Mouse (Mus musculus) monocyte, adult 5-6 weeks (primary cell): ENCODE data around the gene Kalrn. TPM values are rescaled to one million over a fixed set of nuclear protein-coding genes. Genes with fewer than 3 reads are reported as not detected.

ENCODE experiments used
- ATAC-seq: fragments of 153-309, 156-312 bp; replicated peaks from 2 replicates; pipeline ENCODE4 v1.8.0; 2017; ENCODE audit warnings: mild to moderate bottlenecking; ENCODE audit not compliant: low TSS enrichment, insufficient number of reproducible peaks, severe bottlenecking, poor library complexity, low FRiP score
- total RNA-seq: library from RNA; stranded (forward); fragments of 200-1000, 200-491, 200-594 nt; gene quantifications from 3 replicates; pipeline ENCODE4 v1.2.3, GENCODE M21; 2017

Kalrn gene
- total RNA-seq, 1 experiment from 2014 or later, result 1.7 TPM

DNA sequence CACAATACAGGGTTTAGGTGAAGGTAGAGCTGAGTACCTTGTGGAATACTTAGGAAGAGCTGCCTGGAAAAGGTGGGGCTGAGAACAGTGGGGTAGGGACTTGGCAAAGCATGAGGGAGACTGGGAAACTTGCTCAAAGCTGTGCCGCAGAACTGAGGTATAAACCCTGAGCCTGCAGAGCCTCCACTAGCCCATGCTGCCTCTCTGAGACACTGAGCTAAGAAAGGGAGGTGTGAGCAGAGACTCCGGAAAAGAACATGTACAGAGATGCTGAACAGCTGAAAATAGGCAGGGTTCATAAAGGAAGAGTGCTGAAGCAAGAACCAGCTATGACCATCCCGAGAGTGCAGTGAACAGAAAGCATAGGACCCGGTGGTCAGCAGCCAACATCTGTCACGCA lies 103.0 kb downstream of the Kalrn start:
- no peak for ATAC-seq

DNA sequence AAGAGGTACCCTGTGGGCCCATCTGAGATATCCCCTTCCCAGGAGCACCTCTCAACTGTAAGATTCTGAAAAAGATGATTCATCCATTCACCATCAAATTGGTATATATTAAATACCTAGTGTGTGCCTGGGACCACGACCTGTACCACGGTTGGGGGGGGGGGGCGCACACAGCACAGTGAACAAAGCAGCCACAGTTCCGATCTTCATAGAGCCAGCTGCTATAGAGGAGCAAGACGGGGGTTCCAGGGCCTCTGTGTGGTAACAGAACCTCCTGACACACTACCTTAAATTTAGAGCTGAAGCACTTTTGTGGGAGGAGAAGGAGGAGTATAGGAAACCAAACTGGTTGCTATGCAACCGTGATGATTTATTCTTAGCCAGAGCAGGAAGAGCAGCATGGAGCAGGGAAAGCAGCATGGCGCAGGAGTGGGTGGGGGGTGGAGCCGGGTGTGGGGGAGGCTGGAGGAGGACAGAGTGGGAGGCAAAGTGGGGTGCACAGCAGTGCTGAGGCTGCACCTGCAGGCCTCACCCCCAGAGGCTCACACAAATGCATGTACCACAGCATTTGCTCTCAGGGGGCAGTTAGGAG lies 104.0 kb downstream of the Kalrn start:
- ATAC-seq, result no peak

DNA sequence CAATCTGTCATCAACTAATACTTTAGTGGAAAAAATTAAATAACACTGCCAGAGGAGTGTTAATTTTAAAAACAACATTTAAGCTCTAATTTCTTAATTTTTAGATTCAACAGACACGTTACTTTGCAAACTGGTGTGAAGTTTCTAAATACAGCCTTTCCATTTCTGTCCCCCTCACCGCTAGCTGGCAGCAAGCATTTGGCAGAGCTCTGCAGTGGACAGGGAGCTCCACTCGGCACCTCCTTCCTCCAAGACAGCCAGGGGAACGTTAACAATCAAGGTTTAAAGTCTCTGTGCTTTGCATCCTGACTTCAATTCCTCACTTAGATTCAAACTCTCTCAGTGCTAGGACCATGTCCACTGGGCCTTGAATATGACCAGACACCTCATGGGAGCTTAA lies 106.7 kb downstream of the Kalrn start:
- ATAC-seq, result no peak

DNA sequence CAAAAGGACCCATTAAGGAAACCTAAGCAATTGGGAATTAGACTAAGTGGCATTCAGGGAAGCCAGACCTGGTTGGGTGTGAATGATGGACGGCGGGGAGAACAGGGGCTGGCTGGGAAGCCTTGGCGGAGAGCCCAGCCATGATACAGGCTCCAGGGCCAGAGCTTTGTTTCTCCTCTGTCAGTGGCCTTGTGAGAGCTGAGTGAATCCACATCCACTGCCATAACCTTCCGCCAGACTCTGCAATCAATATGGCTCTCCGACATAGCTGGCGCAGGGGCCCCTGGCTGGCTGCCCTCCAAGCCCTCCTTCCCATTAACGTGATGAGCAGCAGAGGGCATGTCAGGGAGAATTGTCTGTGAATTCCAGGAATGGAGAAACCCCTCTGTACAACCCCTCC lies 117.0 kb downstream of the Kalrn start:
- no peak for ATAC-seq

DNA sequence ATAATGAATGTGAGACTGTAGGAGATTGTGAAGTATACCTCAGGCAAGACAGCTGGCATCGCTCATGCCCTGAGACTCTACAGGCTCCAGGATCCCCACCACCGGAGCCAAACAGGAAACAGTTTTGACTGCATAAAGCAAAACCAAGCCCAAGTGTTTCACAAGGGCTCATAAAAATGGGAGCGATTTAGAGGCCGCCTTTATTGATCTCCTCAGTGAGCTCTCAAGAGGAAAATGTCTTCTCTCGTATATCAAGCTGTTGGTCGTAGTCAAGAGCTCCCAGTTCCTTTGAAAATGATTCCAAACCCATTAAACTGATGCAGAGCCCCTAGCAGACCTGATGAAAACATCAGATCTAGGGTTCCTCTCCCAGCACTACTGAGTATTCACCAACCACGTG lies 127.7 kb downstream of the Kalrn start:
- ATAC-seq, result no peak

DNA sequence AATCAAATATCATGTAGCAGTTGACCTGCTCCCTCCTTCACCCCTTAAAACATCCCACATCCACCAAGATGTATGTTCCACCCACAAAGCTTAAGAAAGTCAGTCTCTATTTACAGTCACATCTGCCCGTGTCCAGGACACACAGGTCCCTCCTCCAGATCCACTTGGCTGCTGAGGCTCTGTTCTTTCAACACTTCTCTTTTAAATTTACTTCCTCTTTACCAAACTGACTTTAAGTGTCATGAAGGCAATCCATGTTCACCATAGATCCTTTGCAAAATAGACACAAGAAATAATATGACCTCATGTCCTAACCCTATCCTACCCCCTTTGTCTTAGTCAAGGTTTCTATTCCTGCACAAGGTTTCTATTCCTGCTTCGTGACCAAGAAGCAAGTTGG lies 131.6 kb downstream of the Kalrn start:
- no peak for ATAC-seq

DNA sequence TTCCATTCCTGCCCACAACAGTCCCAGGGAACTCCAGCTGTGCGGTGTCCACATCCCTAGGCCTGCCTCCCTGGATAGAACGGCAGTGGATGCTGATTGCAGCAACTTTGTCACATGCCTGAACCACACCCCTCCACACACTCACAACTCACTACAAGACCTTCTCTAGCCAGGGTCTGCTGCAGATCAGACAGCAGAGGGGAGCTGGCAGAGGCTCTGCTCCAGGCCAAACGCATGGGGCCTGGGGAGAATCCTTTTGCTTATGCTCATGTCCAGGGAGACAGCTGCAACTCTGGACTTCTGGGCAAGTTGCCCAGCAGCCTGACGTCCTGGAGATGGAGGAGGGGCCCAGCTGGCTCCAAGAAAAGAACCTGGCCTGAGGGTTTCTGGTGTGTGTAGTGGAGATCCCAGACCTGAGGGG lies 132.3 kb downstream of the Kalrn start:
- no peak for ATAC-seq

DNA sequence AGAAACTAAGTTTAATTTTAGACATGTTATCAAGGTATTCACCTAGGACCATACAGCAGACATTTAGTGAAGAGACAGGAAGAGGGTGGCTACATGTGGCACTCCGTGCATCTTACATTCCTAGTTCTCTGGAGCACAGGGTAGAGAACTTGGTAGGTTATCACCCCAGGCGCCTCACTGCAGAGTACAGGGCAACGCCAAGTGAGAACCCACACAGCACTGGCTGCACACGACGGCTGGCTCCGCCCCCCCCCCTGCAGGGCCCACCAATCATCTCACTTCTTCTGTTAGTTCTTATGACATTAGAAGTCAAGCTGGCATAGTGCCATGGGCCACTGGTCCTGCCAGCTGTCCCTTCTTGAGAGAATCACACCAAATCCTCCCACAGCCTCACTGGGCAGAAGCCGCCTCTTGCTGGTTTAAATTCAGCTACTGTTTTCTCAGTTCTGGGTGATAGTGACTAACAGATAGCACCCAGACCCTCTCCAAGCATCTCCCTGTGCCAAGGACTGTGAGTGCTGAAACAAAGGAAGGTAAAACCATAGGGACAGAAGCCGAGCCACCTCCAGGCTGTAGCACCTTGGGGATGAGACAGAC lies 133.2 kb downstream of the Kalrn start:
- ATAC-seq, result no peak

DNA sequence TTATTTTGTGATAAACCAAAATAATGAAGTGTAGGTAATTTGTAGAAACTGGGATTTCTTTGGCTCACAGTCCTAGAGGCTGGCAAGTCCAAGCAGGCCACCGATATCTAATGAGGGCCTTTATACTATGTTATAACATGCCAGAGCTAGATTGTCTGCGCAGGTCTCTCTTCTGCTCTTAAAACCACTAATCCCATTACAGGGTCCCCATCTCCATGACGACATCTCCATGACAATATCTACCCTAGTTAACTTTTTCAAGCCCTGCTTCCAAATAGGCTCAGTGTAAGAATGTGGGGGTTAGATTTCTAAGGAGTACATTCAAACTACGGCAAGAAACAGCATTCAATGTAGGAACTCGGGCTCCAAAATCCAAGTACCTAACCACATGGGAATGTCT lies 143.2 kb downstream of the Kalrn start:
- ATAC-seq, result no peak

DNA sequence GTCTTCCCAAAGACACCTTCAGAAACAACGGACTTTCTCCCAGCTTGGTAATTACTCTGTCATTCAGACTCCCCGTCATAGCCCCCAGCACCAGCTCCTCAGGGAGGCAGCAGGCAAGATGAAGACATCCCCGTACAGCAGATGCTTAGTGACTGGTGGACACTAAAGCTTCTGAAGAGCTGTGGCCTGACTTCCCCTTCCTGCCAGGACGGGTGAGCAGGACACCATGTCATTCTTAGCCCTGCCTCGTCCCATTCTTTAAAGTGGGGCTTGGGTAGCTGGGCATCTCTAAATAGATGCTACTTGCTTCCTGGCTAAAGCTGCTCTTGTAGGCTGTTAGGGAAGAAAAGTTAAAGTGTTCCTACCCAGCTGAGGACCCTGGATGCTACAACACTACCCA lies 145.7 kb downstream of the Kalrn start:
- no peak for ATAC-seq

DNA sequence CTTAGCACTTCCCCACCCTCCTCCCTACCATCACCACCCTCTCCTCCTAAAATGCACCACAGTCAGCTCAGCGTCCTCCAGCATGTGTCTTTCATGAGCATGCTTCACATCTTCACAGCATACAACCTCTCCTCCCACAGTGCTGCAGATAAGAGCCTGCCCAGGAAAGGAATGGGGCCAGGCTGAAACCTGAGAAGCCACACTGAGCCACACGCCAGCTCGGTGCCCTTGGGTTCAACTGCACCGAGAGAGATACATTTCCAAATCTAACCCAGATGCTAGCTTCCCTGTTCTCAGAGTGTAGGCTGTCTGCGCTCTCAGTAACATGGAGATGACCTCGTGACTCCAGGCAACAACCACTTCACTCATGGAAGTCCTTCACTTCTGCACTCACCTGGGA lies 151.9 kb downstream of the Kalrn start:
- no peak for ATAC-seq

DNA sequence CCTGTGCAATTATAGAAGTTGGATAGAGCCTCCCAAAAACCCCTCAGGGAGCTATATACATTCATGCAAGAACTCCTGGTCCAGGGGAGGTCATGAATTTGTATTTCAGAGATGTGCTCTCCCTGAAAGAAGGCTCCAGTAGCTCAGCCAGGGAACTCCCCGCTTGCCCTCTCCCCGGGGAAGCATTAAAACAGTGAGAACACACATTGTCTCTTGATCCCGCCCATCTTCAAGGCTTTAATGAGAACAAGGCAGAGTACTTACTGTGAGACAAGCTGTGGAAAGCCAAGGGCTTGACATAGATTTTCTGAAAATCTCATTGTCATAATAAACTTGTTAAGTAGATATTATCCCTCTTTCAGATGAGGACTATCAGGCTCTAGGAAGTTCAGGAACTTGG lies 155.4 kb downstream of the Kalrn start:
- ATAC-seq, result no peak

DNA sequence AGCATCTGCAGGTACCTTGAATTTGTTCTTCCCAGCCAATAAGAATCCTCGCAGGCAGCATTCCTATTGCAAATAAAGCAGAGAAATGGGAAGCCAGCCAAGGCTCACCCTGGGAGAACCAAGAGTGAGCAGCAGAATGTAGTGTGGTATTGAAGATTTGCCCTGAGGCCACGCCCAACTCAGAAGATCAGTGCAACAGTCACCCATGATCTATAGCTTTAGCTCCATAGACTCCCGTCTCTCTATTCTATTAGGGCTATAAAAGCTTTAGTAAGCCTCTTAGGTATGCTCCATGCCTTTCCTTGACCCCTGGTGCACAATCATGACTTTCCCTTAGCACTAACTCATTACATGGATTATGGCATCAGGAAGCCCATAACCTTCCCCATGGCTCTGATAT lies 155.9 kb downstream of the Kalrn start:
- no peak for ATAC-seq

DNA sequence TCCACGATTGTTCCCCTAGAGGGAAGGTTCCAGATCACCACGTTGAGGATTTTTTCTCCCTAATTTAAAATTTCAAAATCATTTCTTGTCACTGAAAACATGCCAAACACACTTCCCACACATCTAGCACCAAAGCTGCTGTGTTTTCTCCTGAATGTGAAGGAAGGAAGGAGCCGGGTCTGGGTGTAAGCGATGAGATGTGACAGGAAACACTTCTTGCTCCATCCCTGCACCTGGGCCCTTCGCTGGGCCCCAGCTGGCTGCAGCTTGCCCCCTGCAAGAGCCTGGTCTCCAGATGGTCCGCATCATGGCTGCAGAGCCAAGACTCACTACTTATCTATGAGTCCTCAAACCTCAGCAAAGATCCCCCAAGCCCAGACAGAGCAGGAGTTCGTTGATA lies 158.8 kb downstream of the Kalrn start:
- no peak for ATAC-seq

DNA sequence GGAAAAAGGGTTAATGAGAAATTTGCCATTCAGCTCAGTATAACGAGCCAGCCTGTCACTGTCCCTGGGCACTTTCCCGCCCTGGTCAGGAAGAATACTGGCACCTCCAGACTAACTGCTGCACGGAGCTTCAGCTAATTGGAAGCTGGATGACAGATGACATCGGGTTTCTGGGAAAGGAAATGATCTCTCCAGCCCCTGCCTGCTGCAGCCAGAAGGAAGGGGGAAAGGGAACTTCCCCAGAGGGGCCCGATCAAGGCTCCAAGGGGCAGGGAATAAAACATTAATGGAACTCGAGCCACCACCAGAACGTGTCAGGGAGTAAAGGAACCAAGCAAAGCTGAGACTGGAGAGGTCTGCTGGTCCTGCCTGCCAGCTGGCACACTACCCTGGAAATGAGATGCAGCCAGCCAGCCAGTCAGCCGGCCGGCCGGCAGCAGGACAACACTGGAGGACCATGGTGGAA lies 159.4 kb downstream of the Kalrn start:
- ATAC-seq, result no peak

DNA sequence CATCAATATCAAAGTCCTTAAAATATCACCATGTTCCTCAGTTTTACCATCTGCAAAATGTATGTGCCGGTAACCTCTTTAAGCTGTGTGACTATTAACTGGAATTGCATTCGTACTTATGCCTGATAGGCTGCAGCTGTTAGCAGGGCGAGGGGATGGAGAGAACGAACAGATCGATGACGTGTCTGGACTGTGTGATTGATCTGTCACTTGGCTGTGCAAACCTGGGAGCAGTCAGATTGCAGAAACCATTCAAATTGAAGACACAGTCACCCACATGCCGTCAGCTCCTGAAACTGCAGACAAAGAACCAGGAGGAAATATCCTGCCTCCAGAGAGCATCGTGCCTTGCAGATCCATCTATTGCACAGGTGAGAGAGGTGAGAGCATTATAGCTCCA lies 166.3 kb downstream of the Kalrn start:
- ATAC-seq, result no peak

DNA sequence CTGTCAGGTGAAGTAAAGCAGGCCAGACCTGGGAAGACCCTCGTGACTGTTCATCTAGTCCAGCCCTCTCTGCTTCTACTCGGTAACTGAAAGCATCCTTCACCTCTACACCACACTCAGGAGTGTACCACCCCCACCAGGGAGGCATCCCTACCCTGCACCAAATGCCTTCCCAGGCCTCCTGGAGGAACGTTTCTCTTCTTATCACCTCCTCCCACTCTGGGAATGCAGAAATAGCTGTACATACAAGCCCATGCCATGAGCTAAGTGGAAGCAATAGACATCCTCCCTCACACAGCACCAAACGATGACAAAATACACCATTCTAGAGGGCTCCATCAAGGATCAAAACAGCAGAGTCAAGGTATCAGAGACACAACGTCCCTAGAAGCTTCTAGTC lies 168.2 kb downstream of the Kalrn start:
- ATAC-seq, result no peak

DNA sequence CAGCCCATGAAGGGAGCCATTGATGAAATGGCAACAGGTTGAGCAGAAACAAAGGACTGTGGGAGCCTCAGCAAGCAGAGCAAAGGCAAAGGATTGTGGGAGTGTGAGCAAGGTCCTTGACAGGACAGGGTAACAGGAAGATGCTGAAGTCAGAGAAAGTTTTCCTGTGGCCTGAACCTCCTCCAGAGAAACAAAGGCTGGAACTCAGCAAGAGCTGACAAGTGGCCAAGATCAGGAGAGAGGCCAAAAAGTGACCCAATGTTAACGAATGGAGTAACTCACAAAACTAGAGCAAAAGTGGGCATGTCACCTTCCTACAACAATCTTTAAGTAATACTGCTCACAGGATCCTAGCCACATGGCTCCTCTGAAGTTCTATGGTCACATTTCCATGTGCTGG lies 172.1 kb downstream of the Kalrn start:
- ATAC-seq, result no peak

DNA sequence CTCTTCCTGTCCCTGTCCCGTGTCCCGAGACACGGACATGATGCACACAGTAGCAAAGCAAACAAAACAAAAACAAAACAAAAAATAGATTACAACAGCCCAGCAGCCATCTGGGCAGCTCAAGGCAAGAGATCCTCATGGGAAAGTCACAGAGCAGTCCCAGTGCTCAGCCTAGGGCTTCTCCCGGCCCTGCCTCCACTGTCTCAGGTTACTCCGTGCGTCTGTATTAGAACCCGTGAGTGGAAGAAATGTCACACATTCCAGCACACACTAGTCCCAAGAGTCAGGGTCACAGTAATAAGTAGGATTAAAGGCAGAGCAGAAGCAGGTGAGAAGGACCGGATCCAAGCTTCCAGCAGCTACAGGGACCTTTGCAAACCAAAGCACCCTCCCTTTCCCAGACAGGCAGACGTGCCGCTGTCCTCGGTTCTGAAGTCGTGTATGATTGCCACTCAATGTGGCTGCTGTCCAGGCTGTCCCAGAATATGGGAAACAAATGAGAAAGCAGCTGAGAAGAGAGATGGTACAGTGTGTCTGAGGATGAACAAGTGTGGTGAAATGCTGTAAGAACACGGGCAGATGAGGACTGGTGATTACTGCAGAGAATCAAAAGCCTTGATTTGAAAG lies 173.1 kb downstream of the Kalrn start:
- ATAC-seq, result no peak

DNA sequence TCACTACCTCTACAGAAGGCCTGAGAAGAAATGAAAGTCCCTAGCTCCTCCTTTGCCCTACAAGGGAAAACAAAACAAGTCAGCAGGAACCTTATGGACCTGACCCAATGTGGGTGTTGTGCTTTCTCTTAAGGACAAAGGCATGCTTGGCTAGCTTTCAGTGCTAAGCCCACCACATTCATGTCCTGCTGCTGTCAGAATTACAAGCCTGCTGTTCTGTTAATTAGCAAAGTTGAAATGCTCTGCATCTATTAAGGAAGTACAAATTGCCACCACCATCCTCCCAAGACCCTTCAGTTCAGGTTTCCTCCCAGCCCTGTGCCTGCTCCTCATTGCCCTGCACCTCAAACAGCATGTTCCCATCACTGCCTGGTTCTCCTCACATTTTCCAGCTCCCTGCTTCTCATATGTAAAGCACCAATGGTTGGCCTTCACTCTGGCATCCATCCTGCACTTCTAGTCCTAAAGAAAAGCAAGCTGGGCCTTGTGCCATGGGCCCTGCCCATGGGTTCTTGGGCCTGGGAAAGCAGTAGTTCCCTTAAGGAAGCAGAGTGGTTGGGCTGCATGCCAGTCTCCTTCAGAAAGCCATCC lies 178.0 kb downstream of the Kalrn start:
- no peak for ATAC-seq
